9 mouse cellular contexts compared by ENCODE assay signal in the genomic region with DNA sequence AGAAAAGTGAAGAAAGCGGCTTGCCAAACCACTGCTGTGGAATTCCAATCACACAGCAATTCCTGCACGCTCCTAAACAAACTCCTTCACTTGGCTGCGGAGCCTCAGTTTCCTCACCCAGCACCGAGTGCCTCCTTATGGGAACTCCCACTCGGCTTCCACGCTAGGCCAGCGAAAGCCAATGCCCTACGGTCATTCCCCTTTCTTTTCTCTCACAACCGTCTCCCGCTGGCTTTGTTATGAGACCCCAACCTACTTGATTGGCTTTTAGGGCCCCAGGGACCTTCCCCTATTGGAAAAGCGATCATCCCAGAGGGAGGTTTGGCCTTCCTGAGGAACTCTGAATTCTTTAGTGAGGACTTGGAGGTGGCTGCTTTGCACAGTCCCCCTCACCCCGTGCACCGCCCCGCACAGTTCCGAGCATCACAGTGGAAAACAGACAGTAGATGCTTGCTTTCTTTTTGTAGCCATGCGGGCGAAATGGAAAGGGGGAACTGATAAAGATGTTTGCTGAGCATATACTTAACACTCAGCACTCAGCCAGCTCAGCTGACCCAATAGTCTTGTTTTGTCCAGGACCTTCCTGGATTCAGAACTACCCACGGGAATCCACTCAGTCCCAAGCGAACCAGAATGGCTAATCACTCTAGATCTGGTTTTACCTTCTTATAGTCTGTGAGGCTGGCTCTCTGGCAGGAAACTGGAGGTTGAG. TPM values are rescaled to one million over a fixed set of nuclear protein-coding genes. Genes with fewer than 3 reads are reported as not detected.
DNase-seq lines count a peak whose midpoint lies in the region; ATAC-seq lines count a peak whose summit lies in the region.
"Had no signal": no experiment of that assay in that cellular context is flagged by ENCODE, and none has a peak within 500 bp of the region (broad histone marks: within the 10 kb centered on the region; RNA-seq: fewer than 3 reads in every experiment).

No protein-coding gene starts in this region.

- H3K9ac ChIP-seq in heart, embryonic 11.5 days (ENCODE audit: low read depth, low read length) = no peak overlapping the region
- H3K9ac ChIP-seq in hindbrain, embryonic 13.5 days = peak overlapping the region; percentile 63
- H3K9ac ChIP-seq in midbrain, embryonic 13.5 days (replicated peaks) = peak overlapping the region; percentile 68

- no peak overlapping the region for H3K27ac ChIP-seq in heart, embryonic 11.5 days (ENCODE audit: low read depth, low read length)
- peak overlapping the region; percentile 58; the same call in 1 of the 2 replicates for H3K27ac ChIP-seq in hindbrain, embryonic 13.5 days
- H3K27ac ChIP-seq in midbrain, embryonic 13.5 days = no peak overlapping the region

- H3K27me3 ChIP-seq in heart, embryonic 11.5 days (ENCODE audit: control insufficient read depth, insufficient read depth, low read length) = peaks cover 44% of the 10 kb centered on the region
- H3K27me3 ChIP-seq in hindbrain, embryonic 13.5 days = peaks cover 59% of the 10 kb centered on the region
- peaks cover 49% of the 10 kb centered on the region for H3K27me3 ChIP-seq in midbrain, embryonic 13.5 days

- ATAC-seq in heart, embryonic 11.5 days (replicated peaks; ENCODE audit: insufficient number of reproducible peaks, low FRiP score, low TSS enrichment) = no peak
- ATAC-seq in hindbrain, embryonic 13.5 days (ENCODE audit: low FRiP score) = peak; percentile 34; the same call in 1 of the 2 replicates
- ATAC-seq in midbrain, embryonic 13.5 days = peak; percentile 57

- 4% methylated on average over 19 of the region's 19 CpGs for WGBS in heart, embryonic 11.5 days (ENCODE audit: insufficient replicate concordance)
- WGBS in hindbrain, embryonic 13.5 days = 2% methylated on average over 19 of the region's 19 CpGs
- 2% methylated on average over 19 of the region's 19 CpGs for WGBS in midbrain, embryonic 13.5 days

- intact Hi-C loops in gastrocnemius, postnatal 14 days (cut with DNase I; ENCODE audit: low total_unique reads) = no loop called here

- peak overlapping the region; percentile 48 for H3K4me3 ChIP-seq in heart, embryonic 11.5 days (ENCODE audit: low read depth, low read length)
- H3K4me3 ChIP-seq in hindbrain, embryonic 13.5 days = peak overlapping the region; percentile 49
- peak overlapping the region; percentile 48 for H3K4me3 ChIP-seq in midbrain, embryonic 13.5 days (replicated peaks)

- H3K36me3 ChIP-seq in heart, embryonic 11.5 days (ENCODE audit: control insufficient read depth, insufficient read depth, low read length) = no peaks in the 10 kb centered on the region
- no peaks in the 10 kb centered on the region for H3K36me3 ChIP-seq in hindbrain, embryonic 13.5 days
- no peaks in the 10 kb centered on the region for H3K36me3 ChIP-seq in midbrain, embryonic 13.5 days

- no peaks in the 10 kb centered on the region for H3K9me3 ChIP-seq in heart, embryonic 11.5 days (replicated peaks; ENCODE audit: control insufficient read depth, low read length)
- H3K9me3 ChIP-seq in hindbrain, embryonic 13.5 days = no peaks in the 10 kb centered on the region
- H3K9me3 ChIP-seq in midbrain, embryonic 13.5 days = no peaks in the 10 kb centered on the region

- H3K4me2 ChIP-seq in heart, embryonic 11.5 days = peak overlapping the region; percentile 96
- H3K4me2 ChIP-seq in hindbrain, embryonic 13.5 days = peak overlapping the region; percentile 87
- H3K4me2 ChIP-seq in midbrain, embryonic 13.5 days (replicated peaks) = peak overlapping the region; percentile 93

- no peak for DNase-seq in heart, postnatal 4 days
- peak; percentile 83 for DNase-seq in R1 (ENCODE audit: low read depth, low spot score)
- no peak for DNase-seq in adrenal gland, adult 18-20 months (ENCODE audit: low spot score in 2 of 2)
- DNase-seq in urinary bladder, adult 18-20 months (ENCODE audit: low spot score in 2 of 2) = no peak
- no peak for DNase-seq in gastrocnemius, postnatal 14 days

- peaks cover 19% of the 10 kb centered on the region for H3K4me1 ChIP-seq in heart, embryonic 11.5 days (ENCODE audit: control insufficient read depth, insufficient read depth, low read length)
- H3K4me1 ChIP-seq in hindbrain, embryonic 13.5 days (replicated peaks) = peaks cover 32% of the 10 kb centered on the region
- peaks cover 27% of the 10 kb centered on the region for H3K4me1 ChIP-seq in midbrain, embryonic 13.5 days (replicated peaks)

RNA-seq across cellular contexts. Expression of a gene that starts 0.5 kb away (rescaled TPM):
- polyA plus RNA-seq in heart, embryonic 11.5 days (2014; fragmentation: Nextera tagmentation; extraction: Ambion mirVana) = 10.4 and 10.8 TPM in 2 replicates
- total RNA-seq in heart, postnatal 4 days (2021) = 10 to 100 TPM; 13.2 to 20.5 TPM
- polyA plus RNA-seq in hindbrain, embryonic 13.5 days (2015; fragmentation: Nextera tagmentation; extraction: Ambion mirVana) = 123 and 127 TPM in 2 replicates
- polyA plus RNA-seq in midbrain, embryonic 13.5 days (2015; fragmentation: Nextera tagmentation; extraction: Ambion mirVana) = 69.1 and 96.1 TPM in 2 replicates
- 10 to 100 TPM; 22.5 to 55.9 TPM for total RNA-seq in adrenal gland, adult 18-20 months (2021)
- 10 to 100 TPM; 19.9 to 22.8 TPM for total RNA-seq in gastrocnemius, postnatal 14 days (2021)

RNA-seq across cellular contexts. Expression of a gene that starts 21.1 kb away (rescaled TPM):
- polyA plus RNA-seq in heart, embryonic 11.5 days (2014; fragmentation: Nextera tagmentation; extraction: Ambion mirVana) = 50.1 and 54.8 TPM in 2 replicates
- 10 to 100 TPM; 47.0 to 48.2 TPM for total RNA-seq in heart, postnatal 4 days (2021)
- 87.8 and 95.3 TPM in 2 replicates for polyA plus RNA-seq in hindbrain, embryonic 13.5 days (2015; fragmentation: Nextera tagmentation; extraction: Ambion mirVana)
- 98.1 and 108 TPM in 2 replicates for polyA plus RNA-seq in midbrain, embryonic 13.5 days (2015; fragmentation: Nextera tagmentation; extraction: Ambion mirVana)
- 10 to 100 TPM; 35.1 to 48.6 TPM for total RNA-seq in adrenal gland, adult 18-20 months (2021)
- total RNA-seq in gastrocnemius, postnatal 14 days (2021) = 10 to 100 TPM; 22.2 to 26.6 TPM

RNA-seq across cellular contexts. Expression of a gene that starts 24.7 kb away (rescaled TPM):
- polyA plus RNA-seq in heart, embryonic 11.5 days (2014; fragmentation: Nextera tagmentation; extraction: Ambion mirVana) = 41.9 and 43.2 TPM in 2 replicates
- total RNA-seq in heart, postnatal 4 days (2021) = 10 to 100 TPM; 33.3 to 34.0 TPM
- 5.4 and 5.9 TPM in 2 replicates for polyA plus RNA-seq in hindbrain, embryonic 13.5 days (2015; fragmentation: Nextera tagmentation; extraction: Ambion mirVana)
- polyA plus RNA-seq in midbrain, embryonic 13.5 days (2015; fragmentation: Nextera tagmentation; extraction: Ambion mirVana) = 4.7 TPM in 2 replicates
- 1 to 10 TPM; 1.4 to 1.7 TPM for total RNA-seq in adrenal gland, adult 18-20 months (2021)
- 10 to 100 TPM; 44.8 to 49.4 TPM for total RNA-seq in gastrocnemius, postnatal 14 days (2021)

RNA-seq across cellular contexts. Expression of a gene that starts 25.3 kb away (rescaled TPM):
- polyA plus RNA-seq in heart, embryonic 11.5 days (2014; fragmentation: Nextera tagmentation; extraction: Ambion mirVana) = 143 and 149 TPM in 2 replicates
- total RNA-seq in heart, postnatal 4 days (2021) = 100 to 1,000 TPM; 101 to 104 TPM
- 101 and 109 TPM in 2 replicates for polyA plus RNA-seq in hindbrain, embryonic 13.5 days (2015; fragmentation: Nextera tagmentation; extraction: Ambion mirVana)
- polyA plus RNA-seq in midbrain, embryonic 13.5 days (2015; fragmentation: Nextera tagmentation; extraction: Ambion mirVana) = 92.0 and 94.2 TPM in 2 replicates
- 100 to 1,000 TPM; 103 to 106 TPM for total RNA-seq in adrenal gland, adult 18-20 months (2021)
- total RNA-seq in gastrocnemius, postnatal 14 days (2021) = 10 to 100 TPM; 51.4 to 55.2 TPM

RNA-seq across cellular contexts. Expression of a gene that starts 29.7 kb away (rescaled TPM):
- polyA plus RNA-seq in heart, embryonic 11.5 days (2014; fragmentation: Nextera tagmentation; extraction: Ambion mirVana) = 0.30 TPM in 1 of 2 replicates, not detected in the other
- 1 to 10 TPM in 1 of 2 experiments, under 1 TPM in 1; 0.92 to 1.9 TPM for total RNA-seq in heart, postnatal 4 days (2021)
- not detected in 2 replicates for polyA plus RNA-seq in hindbrain, embryonic 13.5 days (2015; fragmentation: Nextera tagmentation; extraction: Ambion mirVana)
- polyA plus RNA-seq in midbrain, embryonic 13.5 days (2015; fragmentation: Nextera tagmentation; extraction: Ambion mirVana) = not detected in 2 replicates
- not detected for total RNA-seq in adrenal gland, adult 18-20 months (2021)
- total RNA-seq in gastrocnemius, postnatal 14 days (2021) = under 1 TPM in 1 of 2 experiments, not detected in 1; 0.49 TPM
- total RNA-seq: gastrocnemius, adult 18-20 months had no signal

Comparison
In these comparisons a context has a peak if more than half of its experiments do, and no peak if none do; other contexts are left out.
1. RNA of a gene that starts 24.7 kb away (total RNA-seq): 44.8 to 49.4 TPM in gastrocnemius, postnatal 14 days and 33.3 to 34.0 TPM in heart, postnatal 4 days; 1.4 to 1.7 TPM in adrenal gland, adult 18-20 months; every median in the first group is over 10 times any median in the second.
2. Peak in every context shown above with its lines, with median percentiles within 50 percentile points of each other: H3K4me2 ChIP-seq and H3K4me3 ChIP-seq.